8 mouse cellular contexts compared by ENCODE assay signal in genomic region chr13:60897328-60897727, GRCm38 (mm10). TPM values are rescaled to one million over a fixed set of nuclear protein-coding genes. Genes with fewer than 3 reads are reported as not detected.
DNase-seq lines count a peak whose midpoint lies in the region.

Gene Ctla2b, minus strand, starts transcription at chr13:60897447.

- H3K9me3 ChIP-seq in hindbrain, embryonic 10.5 days, result peaks cover 13% of the 10 kb centered on the region; the same call in 1 of the 2 replicates

- peak within 1 kb of the TSS; percentile 10; the same call in 1 of the 2 replicates for H3K4me3 ChIP-seq in macrophage (ENCODE audit: inconsistent target)
- H3K4me3 ChIP-seq in hindbrain, embryonic 10.5 days, result no peak within 1 kb of the TSS

- DNase-seq in left cerebral cortex, adult 9 months (ENCODE audit: low spot score in 2 of 2), result peak; percentile 3 to 14
- no peak for DNase-seq in left cerebral cortex, adult 8-10 months (ENCODE audit: low spot score in 2 of 2)
- peak; percentile 49 for DNase-seq in adrenal gland, postnatal 14 days
- DNase-seq in heart, adult 9 months (ENCODE audit: low spot score in 2 of 2), result peak; percentile 86 to 95
- peak; percentile 61 for DNase-seq in kidney, postnatal 10 days
- DNase-seq in hindbrain, embryonic 10.5 days (ENCODE audit: low spot score), result no peak
- DNase-seq in cerebellum, adult 8-10 months, result no peak

- 0% methylated on average over 3 of the region's 3 CpGs for WGBS in macrophage (ENCODE audit: missing documents)
- WGBS in hindbrain, embryonic 10.5 days, result 83% methylated on average over 3 of the region's 3 CpGs

- H3K27ac ChIP-seq in macrophage, result peak within 1 kb of the TSS; percentile 45
- no peak within 1 kb of the TSS for H3K27ac ChIP-seq in hindbrain, embryonic 10.5 days

- H3K79me2 ChIP-seq in macrophage (ENCODE audit: inconsistent target), result peaks cover 18% of the 10 kb centered on the region; the same call in 1 of the 2 replicates

- no peaks in the 10 kb centered on the region for H3K36me3 ChIP-seq in macrophage (ENCODE audit: inconsistent target)
- H3K36me3 ChIP-seq in hindbrain, embryonic 10.5 days, result no peaks in the 10 kb centered on the region

- no peaks in the 10 kb centered on the region for H3K4me1 ChIP-seq in hindbrain, embryonic 10.5 days (replicated peaks)

- H3K27me3 ChIP-seq in hindbrain, embryonic 10.5 days (ENCODE audit: insufficient read depth, poor library complexity, severe bottlenecking), result no peaks in the 10 kb centered on the region

RNA-seq across cellular contexts. Expression of gene Ctla2b, which starts in this region (rescaled TPM):
- 1 to 10 TPM in 2 of 4 experiments, under 1 TPM in 2; 0.46 to 3.3 (median 1.5) TPM for total RNA-seq in left cerebral cortex, adult 8-10 months (2022)
- 7.1 and 9.8 TPM in 2 replicates for total RNA-seq in adrenal gland, postnatal 14 days (2021)
- 10 to 100 TPM in 25 of 26 experiments, 1 to 10 TPM in 1; 3.5 to 90.5 (median 31.9) TPM for total RNA-seq in macrophage (2018; cell fraction: chromatin; rRNA removed)
- 10 to 100 TPM; 20.1 to 72.3 (median 52.5) TPM for total RNA-seq in macrophage (2018; cell fraction: cytosol; rRNA removed)
- total RNA-seq in macrophage (2018; cell fraction: nucleus; rRNA removed), result 100 to 1,000 TPM in 1 of 26 experiments, 10 to 100 TPM in 25; 16.0 to 227 (median 36.9) TPM
- 54.9 to 450 TPM (median 95.7 TPM) in 3 replicates for polyA plus RNA-seq in macrophage (2018)
- 1.3 and 2.2 TPM in 2 replicates for polyA plus RNA-seq in hindbrain, embryonic 10.5 days (2016; fragmentation: Nextera tagmentation; extraction: Ambion mirVana)

Comparison
In these comparisons a context has a peak if more than half of its experiments do, and no peak if none do; other contexts are left out.
1. RNA of gene Ctla2b (polyA plus RNA-seq): 54.9 to 450 TPM in macrophage; 1.3 to 2.2 TPM in hindbrain, embryonic 10.5 days; every median in the first group is over 10 times any median in the second.
2. DNase-seq: peak in left cerebral cortex, adult 9 months (2 of 2), adrenal gland, postnatal 14 days (single experiment), heart, adult 9 months (2 of 2) and kidney, postnatal 10 days (single experiment); none in left cerebral cortex, adult 8-10 months (0 of 2), hindbrain, embryonic 10.5 days (single experiment) and cerebellum, adult 8-10 months (single experiment).